Mouse (Mus musculus): Measurements from ENCODE around the gene Tenm4.

DNA sequence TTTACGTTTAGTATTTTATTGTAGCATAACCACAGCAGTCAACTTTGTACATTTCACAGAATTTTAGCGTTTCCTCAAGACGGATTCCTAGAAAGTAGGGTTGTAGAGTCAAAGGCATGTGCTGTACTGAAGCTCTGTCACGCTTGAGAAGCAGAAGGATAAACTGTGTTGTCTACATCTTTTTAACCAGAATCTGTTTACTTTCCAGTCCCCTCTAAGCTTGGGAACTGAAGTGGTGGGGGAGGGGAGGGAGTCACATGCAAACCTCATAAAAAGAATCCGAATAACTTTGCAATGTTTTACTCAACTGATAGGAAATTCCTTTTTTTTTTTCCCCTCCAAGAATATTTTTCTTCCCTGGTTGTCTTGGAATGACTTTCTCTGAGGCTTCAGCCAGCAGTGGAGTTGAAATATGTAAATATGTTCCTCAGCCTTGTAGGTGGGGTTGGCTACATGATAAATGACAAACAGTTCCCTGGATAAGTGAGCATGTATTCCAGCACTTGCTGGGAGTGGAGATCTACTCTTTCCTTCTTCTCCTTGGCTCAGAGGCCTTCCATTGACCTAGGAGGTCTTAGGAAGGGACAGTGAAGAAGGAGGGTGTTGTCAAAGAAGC lies 45.0 kb downstream of the Tenm4 start:
- TF ChIP-seq CTCF (IDR thresholded peaks at IDR 0.05; ENCODE audit: low read depth) = no peak
- TF ChIP-seq EP300 (IDR thresholded peaks at IDR 0.05; ENCODE audit: low read depth) = no peak

All from liver, embryonic 14.5 days (tissue).